Mouse (Mus musculus): ENCODE data around the gene Olfr69.
"Not testable (repeated sequence)": the region's sequence is repeated elsewhere in the genome, so short reads cannot be mapped to it uniquely, and the experiment has no call there.

Olfr69 gene

DNA sequence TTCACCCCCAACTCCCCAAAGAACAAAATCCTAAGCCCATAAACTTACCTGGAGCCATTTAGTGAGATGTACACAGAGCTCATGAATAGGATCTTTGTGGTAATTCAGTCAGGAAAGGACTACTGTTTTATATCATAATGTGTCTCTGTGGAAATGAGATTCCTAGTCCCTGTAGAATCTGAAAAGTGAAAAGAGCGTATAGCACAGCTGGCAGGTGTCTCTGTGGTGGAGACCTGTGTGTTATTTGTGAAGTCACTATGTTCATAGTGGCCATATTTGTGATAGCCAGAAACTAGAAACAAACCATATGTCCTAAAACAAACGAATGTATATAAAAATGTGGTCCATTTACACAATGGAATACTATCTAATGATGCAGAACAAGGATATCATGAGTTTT lies at the start of gene Olfr69:
Gene Olfr69, minus strand, starts transcription at position 101 of the 400 bp plus-strand sequence.
- no peak for DNase-seq (ENCODE audit: low spot score in 2 of 2)

GRCm38 (mm10) chr7:103815085-103815484 lies 43.7 kb upstream of the Olfr69 start:
- not testable (repeated sequence) for DNase-seq (ENCODE audit: low spot score in 2 of 2)

DNA sequence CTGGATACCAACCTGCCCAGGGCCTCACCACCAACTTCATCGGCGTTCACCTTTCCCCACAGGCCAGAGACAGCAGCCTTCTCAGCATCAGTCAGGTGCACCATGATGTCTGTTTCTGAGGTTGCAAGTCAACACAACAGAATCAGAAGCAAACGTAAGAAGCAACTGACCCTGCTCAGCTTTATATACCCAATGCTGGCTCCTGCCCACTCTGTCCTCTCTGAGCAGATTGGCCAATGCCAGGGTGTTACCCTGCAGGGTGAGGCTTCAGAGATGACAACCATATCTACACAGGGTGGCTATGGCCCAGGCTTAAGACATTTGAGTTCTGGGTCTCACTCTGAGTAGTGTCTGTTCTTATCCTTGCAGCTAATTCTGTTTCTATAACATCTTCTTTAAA lies 42.4 kb upstream of the Olfr69 start, which contains the start of gene Hbb-bt:
Gene Hbb-bt, minus strand, starts transcription at position 231 of the 400 bp plus-strand sequence.
- no peak for DNase-seq (ENCODE audit: low spot score in 2 of 2)

- not testable (repeated sequence) for DNase-seq (ENCODE audit: low spot score in 2 of 2)
These were observed 41.8 kb upstream of the Olfr69 start for GRCm38 (mm10) chr7:103813152-103813551.

- DNase-seq (ENCODE audit: low spot score in 2 of 2): no peak
These were observed 40.8 kb upstream of the Olfr69 start for GRCm38 (mm10) chr7:103812174-103812573.

DNA sequence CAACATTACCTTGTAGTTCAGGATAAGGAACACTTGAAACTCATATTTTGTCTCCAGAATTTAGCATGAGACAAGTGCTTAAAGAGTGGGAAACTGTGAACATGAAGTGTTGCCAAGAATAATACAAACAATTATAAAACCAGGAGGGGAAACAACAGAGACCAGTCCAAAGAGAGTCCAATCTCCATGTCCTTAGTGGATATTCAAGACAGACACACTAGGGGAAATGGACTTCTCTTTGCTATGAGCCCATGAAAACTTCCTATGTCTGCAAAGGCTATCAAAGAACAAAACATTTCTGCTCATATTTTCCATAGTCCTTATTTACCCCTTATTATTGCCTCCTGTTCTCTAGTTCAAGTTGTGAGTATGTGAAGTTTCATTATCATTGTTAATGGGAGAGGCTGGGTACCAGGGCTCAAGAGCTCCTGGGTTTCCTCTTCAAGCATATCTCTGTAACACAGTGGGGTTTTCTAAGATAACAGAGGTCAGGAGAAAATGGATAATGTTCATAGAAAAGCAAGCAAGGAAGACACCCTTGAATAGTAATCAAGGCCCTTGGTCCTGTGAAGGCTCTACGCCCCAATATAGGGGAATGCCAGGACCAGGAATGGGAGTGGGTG lies 39.9 kb upstream of the Olfr69 start:
- no peak for DNase-seq (ENCODE audit: low spot score in 2 of 2)

DNA sequence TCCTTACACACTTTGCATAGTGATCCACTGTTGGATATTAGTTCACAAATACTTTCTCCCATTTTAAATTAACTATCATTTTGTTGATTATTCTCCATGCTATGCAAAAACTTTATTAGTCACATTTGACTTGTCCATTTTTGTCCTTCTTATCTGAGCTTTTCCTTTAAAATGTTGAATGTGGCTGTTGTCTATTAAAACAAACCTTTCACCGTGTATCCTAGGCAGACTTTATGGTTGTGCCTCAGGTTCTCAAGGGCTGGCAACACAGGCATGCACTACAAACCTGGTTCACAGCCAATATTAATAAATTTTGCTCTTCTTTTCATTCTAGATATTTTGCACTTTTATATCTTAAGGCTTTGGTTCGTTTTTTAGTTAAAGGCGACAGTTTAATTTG lies 39.4 kb upstream of the Olfr69 start:
- DNase-seq (ENCODE audit: low spot score in 2 of 2): no peak

DNA sequence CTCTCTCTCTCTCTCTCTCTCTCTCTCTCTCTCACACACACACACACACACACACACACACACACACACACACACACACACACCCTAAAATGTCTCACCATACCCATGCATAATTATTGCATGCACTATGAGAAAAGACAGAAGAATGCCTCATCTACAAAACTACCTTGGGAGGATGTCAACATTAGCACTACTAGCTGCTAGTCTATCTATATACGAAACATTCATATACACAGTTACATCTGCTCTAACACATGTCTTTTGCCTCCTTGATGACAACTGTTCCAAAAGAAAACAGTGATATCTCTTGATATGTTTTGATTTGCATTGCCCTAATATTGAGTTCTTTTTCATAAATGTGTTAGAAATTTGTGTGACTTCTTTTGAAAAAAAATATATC lies 38.9 kb upstream of the Olfr69 start:
- DNase-seq (ENCODE audit: low spot score in 2 of 2): no peak

- no peak for DNase-seq (ENCODE audit: low spot score in 2 of 2)
These were observed 38.4 kb upstream of the Olfr69 start for GRCm38 (mm10) chr7:103809801-103810155.

DNA sequence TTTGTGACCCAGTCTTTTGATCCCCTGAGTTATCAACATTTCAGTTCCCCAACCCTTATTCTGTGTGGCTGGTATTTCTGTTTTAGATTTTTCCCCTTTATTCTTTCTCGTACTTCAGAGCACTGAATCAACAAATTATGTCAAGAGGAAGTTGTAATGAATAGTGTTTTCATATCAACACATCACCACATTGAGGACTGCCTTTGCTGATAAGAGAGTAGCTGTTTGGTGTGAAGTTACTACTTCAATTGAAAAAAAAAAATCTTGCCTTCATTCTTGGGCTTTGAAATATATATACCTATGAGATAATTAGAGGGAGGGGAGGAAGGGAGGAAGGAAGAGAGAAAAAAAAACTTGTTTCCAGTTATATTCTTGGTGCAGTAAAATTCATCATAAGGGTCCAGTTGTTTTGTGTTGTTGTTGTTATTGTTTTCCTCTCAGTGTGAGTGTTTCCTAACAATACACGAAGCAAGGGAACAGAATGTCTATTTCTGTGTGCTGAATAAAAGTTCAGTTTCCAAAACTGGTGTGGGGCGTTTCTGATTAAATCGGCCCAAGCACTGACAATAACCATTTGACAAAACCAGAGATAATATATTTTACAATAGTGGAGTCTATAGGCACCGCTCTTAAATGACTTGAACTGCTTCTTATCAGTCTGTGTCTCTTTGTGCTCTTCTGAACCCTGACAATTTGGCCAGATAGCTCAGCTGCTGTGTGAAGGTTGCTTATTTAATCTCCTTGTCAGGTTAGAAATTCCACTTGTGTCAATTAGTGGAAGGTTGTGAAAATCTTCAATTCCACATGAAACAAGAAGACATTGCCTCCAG lies 37.8 kb upstream of the Olfr69 start:
- no peak for DNase-seq (ENCODE audit: low spot score in 2 of 2)

DNA sequence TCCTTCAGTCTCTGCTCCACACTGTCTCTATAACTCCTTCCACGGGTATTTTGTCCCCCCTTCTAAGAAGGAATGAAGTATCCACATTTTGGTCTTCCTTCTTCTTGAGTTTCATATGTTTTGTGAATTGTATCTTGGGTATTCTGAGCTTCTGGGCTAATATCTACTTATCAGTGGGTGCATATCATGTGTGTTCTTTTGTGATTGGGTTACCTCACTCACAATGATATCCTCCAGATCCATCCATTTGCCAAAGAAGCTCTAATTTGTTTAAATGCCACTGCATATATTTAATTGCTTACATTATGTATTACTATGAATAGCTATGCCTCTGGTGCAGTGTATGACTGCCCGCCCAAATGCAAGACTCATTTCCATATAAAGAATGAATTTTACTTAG lies 36.7 kb upstream of the Olfr69 start:
- DNase-seq (ENCODE audit: low spot score in 2 of 2): not testable (repeated sequence)

DNA sequence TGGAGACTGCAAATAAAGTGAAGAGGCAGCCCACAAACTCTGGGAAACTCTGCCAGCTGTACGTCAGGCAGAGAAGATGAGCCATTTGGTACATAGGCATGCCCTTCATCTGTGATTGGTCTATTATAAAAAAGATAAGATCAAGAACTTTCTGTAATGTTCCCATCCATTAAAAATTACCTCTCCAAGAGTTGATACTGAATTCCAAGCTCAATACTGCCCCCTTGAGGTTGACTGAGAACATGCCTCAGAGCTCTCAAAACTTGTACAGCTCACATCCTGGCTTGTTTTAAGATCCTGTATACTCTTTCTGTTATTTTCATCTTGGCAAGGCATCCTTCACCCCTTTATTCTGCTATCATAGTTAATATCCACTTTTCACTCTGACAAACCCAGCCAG lies 35.5 kb upstream of the Olfr69 start:
- DNase-seq (ENCODE audit: low spot score in 2 of 2): peak; percentile 11 to 27

DNA sequence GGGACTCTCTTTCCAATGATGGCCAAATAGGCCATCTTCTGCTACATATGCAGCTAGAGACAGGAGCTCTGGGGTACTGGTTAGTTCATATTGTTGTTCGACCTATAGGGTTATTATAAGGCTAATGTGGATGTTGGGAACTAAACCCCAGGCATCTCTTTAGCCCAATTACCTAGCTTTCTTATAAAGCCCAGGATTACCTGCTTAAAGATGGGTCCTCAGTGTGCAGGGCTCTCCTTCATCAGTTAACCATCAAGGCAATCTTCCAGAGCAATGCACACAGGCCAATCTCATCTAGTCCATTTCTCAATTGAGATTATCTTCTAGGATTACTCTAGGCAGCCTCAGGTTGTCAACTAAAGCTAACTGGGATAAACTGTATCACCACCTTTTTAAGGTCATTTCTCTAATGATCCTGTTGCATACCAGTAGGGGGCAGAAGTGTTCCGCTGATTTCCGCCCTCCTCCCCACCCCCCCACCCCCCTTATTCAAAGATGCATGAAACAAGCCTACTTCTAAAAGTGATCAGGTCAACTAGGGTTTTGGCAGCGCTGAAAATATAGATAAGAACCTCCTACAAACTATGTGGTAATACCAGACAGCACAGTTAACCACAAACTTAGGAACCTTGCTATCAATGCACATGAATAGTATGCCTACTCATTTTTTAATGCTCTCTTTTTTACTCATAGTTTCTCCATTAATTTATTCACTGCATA lies 21.4 kb upstream of the Olfr69 start:
- DNase-seq (ENCODE audit: low spot score in 2 of 2): no peak

DNA sequence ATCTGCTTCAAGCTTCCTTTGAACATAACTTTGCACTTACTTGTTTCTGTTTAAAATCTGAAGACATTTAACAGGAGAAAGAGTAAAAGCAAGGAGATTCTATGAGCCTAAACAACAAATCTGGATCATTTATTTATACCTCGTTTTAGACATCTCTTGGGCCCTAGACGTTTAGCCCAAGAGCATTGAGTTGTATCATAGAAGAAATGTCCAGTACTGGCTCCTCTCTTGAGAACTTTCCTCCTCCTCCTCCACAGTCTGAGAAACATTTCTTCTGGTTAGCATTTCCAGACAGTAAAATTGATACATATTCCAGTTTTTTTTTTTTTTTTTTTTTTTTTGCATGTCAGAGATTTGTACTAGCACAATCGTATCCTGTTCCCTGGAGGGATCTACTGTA lies 20.3 kb upstream of the Olfr69 start, which contains the start of gene Olfr67:
Gene Olfr67, minus strand, starts transcription at position 101 of the 400 bp plus-strand sequence.
- DNase-seq (ENCODE audit: low spot score in 2 of 2): no peak

DNA sequence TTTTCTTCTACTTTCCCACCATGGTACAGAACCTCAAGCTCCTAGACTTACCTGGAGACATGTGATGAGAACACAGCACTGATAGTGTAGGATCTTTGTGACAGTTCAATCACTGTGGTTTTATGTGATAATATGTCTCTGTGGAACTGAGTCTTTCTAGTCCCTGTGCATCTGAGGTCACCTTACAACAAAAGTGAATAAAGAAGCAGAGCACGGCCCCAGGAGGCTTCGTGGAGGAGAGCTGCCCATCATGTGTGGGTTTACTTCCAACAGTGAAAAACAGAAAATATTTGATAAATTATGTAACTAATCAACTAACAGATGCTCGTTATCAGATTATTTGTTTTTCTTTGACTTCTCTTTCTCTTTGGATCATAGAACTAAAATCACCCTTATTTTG lies 8.2 kb upstream of the Olfr69 start, which contains the start of gene Olfr68:
Gene Olfr68, minus strand, starts transcription at position 101 of the 400 bp plus-strand sequence.
- no peak for DNase-seq (ENCODE audit: low spot score in 2 of 2)

DNA sequence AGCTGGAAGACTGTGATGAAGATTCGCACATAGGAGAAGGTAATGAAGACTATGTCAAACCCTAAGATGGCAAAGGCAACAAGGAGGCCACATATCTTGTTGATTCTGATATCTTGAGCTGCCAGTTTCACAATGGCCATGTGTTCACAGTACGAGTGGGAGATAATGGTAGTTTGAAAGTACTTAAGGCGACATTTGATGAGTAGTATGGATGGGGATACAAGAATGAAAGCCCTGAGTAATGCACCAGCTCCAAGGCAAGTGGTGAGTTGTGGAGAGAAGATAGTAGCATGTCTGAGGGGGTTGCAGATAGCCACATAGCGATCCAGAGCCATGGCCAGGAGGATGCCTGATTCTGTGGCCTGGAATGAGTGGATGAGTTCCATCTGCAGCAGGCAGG lies 6.3 kb upstream of the Olfr69 start:
- not testable (repeated sequence) for DNase-seq (ENCODE audit: low spot score in 2 of 2)

DNA sequence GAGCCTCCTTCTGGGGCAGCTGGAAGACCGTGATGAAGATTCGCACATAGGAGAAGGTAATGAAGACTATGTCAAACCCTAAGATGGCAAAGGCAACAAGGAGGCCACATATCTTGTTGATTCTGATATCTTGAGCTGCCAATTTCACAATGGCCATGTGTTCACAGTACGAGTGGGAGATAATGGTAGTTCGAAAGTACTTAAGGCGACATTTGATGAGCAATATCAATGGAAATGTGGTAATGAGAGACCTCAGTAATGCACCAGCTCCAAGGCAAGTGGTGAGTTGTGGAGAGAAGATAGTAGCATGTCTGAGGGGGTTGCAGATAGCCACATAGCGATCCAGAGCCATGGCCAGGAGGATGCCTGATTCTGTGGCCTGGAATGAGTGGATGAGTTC lies 3.7 kb downstream of the Olfr69 start:
- DNase-seq (ENCODE audit: low spot score in 2 of 2): not testable (repeated sequence)

DNA sequence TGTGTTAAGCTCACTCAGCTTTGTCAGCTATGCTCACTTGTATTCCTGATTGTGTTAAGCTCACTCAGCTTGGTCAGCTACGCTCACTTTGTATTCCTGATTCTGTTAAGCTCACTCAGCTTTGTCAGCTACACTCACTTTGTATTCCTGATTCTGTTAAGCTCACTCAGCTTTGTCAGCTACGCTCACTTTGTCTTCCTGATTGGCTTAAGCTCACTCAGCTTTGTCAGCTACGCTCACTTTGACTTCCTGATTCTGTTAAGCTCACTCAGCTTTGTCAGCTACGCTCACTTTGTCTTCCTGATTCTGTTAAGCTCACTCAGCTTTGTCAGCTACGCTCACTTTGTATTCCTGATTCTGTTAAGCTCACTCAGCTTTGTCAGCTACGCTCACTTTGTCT lies 9.2 kb downstream of the Olfr69 start:
- not testable (repeated sequence) for DNase-seq (ENCODE audit: low spot score in 2 of 2)

- no peak for DNase-seq (ENCODE audit: low spot score in 2 of 2)
These were observed 14.2 kb downstream of the Olfr69 start, which contains the start of gene Olfr630 for GRCm38 (mm10) chr7:103757233-103757632. Olfr630 (minus strand) TSS chr7:103757333.

DNA sequence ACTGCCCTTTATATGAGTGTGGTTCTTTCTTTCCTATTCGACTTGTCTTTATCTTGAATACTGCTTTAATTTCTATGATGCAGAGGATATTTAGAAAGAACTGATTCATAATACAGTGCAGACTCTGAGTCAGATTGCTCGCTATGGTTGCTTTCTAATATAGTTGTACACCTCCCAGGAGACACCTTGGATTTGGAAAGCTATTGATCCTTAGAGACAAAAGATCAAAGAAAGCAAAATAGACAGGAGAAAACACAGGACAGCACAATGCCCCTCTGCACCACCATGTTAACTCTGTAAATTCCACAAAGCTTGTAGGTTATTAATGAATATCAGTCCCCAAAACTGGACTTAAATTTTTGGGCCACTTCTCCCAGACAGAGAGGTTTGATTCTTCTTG lies 26.6 kb downstream of the Olfr69 start, which contains the start of gene Olfr629:
Gene Olfr629, minus strand, starts transcription at position 101 of the 400 bp plus-strand sequence.
- DNase-seq (ENCODE audit: low spot score in 2 of 2): no peak

- DNase-seq (ENCODE audit: low spot score in 2 of 2): no peak
These were observed 41.3 kb downstream of the Olfr69 start, which contains the start of gene Olfr628 for GRCm38 (mm10) chr7:103730074-103730473. Olfr628 (plus strand) TSS chr7:103730374.

- DNase-seq (ENCODE audit: low spot score in 2 of 2): not testable (repeated sequence)
These were observed 55.0 kb downstream of the Olfr69 start for GRCm38 (mm10) chr7:103716398-103716797.

Measured in right cerebral cortex, adult 2 months (tissue).